Mouse (Mus musculus): ENCODE measurements around the gene Hes1. TPM values are rescaled to one million over a fixed set of nuclear protein-coding genes. Genes with fewer than 3 reads are reported as not detected.

Gene Hes1
- polyA plus RNA-seq, 1 experiment, result 0.19 TPM

GRCm38 (mm10) chr16:30056906-30057305 is 7.3 kb upstream of the Hes1 start:
- H3K9me3 ChIP-seq (ENCODE audit: control insufficient read depth, low read length), result no peaks in the 10 kb centered on the region
- H3K27me3 ChIP-seq (ENCODE audit: control insufficient read depth), result peaks cover 44% of the 10 kb centered on the region
- H3K4me1 ChIP-seq (ENCODE audit: control insufficient read depth), result peaks cover 2% of the 10 kb centered on the region; the same call in 1 of the 2 replicates
- H3K36me3 ChIP-seq (ENCODE audit: control insufficient read depth), result no peaks in the 10 kb centered on the region
- H3K4me3 ChIP-seq (replicated peaks), result no peak overlapping the region
- no peak for TF ChIP-seq TAL1 (IDR thresholded peaks at IDR 0.05; ENCODE audit: low read length)
- no peak for TF ChIP-seq GATA1 (IDR thresholded peaks at IDR 0.05; ENCODE audit: low read length)

DNA sequence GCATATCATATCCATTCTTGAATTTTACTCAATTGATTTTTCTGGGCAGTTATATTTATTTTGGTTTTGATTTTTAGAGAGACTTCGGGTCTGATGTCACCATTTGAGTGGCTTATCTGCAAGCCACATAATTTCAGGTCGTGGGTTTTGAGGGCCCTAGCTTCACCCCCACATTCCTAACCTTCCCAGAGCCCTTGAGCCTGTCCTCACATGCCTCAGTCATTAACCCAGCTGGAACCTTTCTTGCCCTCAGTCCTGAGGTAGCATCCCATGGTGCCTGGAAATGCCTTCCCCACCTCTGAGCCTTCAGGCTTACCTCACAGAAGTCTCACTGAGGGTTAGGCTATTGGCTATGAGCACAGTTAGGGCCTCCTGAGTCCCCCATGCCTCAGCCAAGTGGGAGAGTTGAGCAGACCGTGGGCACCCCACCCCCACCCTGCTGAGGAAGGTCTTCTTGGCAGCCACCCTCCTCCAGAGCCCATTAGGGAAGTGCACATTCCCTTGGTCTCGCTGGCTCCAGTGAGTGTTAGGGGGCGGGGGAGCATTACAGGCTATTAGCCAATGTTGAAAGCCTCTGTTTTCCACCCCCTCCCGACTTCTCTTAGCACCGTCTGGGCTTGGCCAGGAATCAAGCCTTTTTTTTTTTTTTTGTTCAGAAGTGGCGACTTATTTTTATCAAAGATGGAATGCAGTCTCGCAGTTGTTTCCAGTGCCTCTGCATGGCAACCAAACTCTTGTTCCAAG is 5.0 kb upstream of the Hes1 start:
- Histone ChIP-seq H3K36me3 (ENCODE audit: control insufficient read depth) (no peaks in the 10 kb centered on the region), H3K9me3 (ENCODE audit: control insufficient read depth, low read length) (no peaks in the 10 kb centered on the region), H3K27me3 (ENCODE audit: control insufficient read depth) (peaks cover 67% of the 10 kb centered on the region), H3K4me1 (ENCODE audit: control insufficient read depth) (peaks cover 15% of the 10 kb centered on the region), H3K4me3 (replicated peaks) (no peak overlapping the region)
- no peak for TF ChIP-seq TAL1 (IDR thresholded peaks at IDR 0.05; ENCODE audit: low read length)
- TF ChIP-seq GATA1 (IDR thresholded peaks at IDR 0.05; ENCODE audit: low read length), result no peak

DNA sequence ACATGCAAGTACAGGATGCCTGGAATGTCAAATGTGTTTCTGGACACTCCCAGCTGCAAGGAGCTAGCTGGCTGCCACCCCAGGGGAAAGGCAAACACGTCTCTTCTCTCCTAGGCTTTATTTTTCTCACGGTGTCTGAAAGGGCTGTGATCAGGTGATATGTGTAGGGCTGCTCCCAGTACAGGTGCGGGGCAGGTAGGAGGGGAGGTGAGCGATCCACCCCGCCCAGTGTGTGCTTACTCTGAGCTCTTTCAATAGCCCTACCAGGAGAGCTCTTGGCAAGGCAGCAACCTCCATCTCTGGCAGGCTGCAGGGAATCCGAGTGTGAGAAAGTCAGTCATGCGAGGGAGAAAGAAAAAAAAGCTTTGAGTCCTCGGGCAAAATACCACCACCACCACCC is 3.8 kb upstream of the Hes1 start:
- no peaks in the 10 kb centered on the region for H3K36me3 ChIP-seq (ENCODE audit: control insufficient read depth)
- TF ChIP-seq GATA1 (IDR thresholded peaks at IDR 0.05; ENCODE audit: low read length) (no peak), TAL1 (IDR thresholded peaks at IDR 0.05; ENCODE audit: low read length) (no peak)
- no peaks in the 10 kb centered on the region for H3K9me3 ChIP-seq (ENCODE audit: control insufficient read depth, low read length)
- H3K4me3 ChIP-seq (replicated peaks), result no peak overlapping the region
- H3K27me3 ChIP-seq (ENCODE audit: control insufficient read depth), result peaks cover 78% of the 10 kb centered on the region
- H3K4me1 ChIP-seq (ENCODE audit: control insufficient read depth), result peaks cover 16% of the 10 kb centered on the region

- H3K4me3 ChIP-seq (replicated peaks), result no peak overlapping the region
- no peak for TF ChIP-seq GATA1 (IDR thresholded peaks at IDR 0.05; ENCODE audit: low read length)
- H3K4me1 ChIP-seq (ENCODE audit: control insufficient read depth), result peaks cover 25% of the 10 kb centered on the region
- peaks cover 93% of the 10 kb centered on the region for H3K27me3 ChIP-seq (ENCODE audit: control insufficient read depth)
- H3K36me3 ChIP-seq (ENCODE audit: control insufficient read depth), result no peaks in the 10 kb centered on the region
- H3K9me3 ChIP-seq (ENCODE audit: control insufficient read depth, low read length), result peaks cover 5% of the 10 kb centered on the region; the same call in 1 of the 2 replicates
Observed at GRCm38 (mm10) chr16:30062242-30063030, 1.7 kb upstream of the Hes1 start.

GRCm38 (mm10) chr16:30063121-30063881 is 883 bp upstream of the Hes1 start:
- H3K4me3 ChIP-seq (replicated peaks), result peak overlapping the region; percentile 53
- peaks cover 5% of the 10 kb centered on the region; the same call in 1 of the 2 replicates for H3K9me3 ChIP-seq (ENCODE audit: control insufficient read depth, low read length)
- H3K36me3 ChIP-seq (ENCODE audit: control insufficient read depth), result no peaks in the 10 kb centered on the region
- TF ChIP-seq GATA1 (IDR thresholded peaks at IDR 0.05; ENCODE audit: low read length) (no peak), TAL1 (IDR thresholded peaks at IDR 0.05; ENCODE audit: low read length) (no peak)
- H3K27me3 ChIP-seq (ENCODE audit: control insufficient read depth), result peaks cover 98% of the 10 kb centered on the region
- peaks cover 25% of the 10 kb centered on the region for H3K4me1 ChIP-seq (ENCODE audit: control insufficient read depth)

DNA sequence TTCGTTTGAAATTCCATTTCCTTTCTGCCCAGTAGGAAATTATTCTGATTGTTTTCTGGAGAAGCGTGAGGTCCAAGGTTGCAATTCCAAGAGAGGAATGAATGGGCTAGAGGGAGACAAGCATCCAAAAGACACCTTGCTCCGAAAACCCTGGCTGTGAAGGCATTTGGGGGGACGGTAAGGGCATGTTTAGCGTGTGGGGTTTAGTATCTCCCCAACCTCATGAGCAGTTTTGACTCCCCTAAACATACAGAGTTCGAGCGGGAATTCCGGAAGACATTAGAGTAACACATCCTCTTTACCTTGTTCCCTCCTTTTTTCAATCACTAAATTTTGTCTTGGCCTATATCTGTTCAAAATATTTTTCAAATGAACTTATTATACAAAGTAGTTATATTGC is 429 bp downstream of the Hes1 start:
- TF ChIP-seq TAL1 (IDR thresholded peaks at IDR 0.05; ENCODE audit: low read length), result no peak
- TF ChIP-seq GATA1 (IDR thresholded peaks at IDR 0.05; ENCODE audit: low read length), result no peak
- peaks cover 5% of the 10 kb centered on the region; the same call in 1 of the 2 replicates for H3K9me3 ChIP-seq (ENCODE audit: control insufficient read depth, low read length)
- peaks cover 100% of the 10 kb centered on the region for H3K27me3 ChIP-seq (ENCODE audit: control insufficient read depth)
- no peaks in the 10 kb centered on the region for H3K36me3 ChIP-seq (ENCODE audit: control insufficient read depth)
- H3K4me1 ChIP-seq (ENCODE audit: control insufficient read depth), result peaks cover 26% of the 10 kb centered on the region
- H3K4me3 ChIP-seq (replicated peaks), result peak overlapping the region; percentile 53

DNA sequence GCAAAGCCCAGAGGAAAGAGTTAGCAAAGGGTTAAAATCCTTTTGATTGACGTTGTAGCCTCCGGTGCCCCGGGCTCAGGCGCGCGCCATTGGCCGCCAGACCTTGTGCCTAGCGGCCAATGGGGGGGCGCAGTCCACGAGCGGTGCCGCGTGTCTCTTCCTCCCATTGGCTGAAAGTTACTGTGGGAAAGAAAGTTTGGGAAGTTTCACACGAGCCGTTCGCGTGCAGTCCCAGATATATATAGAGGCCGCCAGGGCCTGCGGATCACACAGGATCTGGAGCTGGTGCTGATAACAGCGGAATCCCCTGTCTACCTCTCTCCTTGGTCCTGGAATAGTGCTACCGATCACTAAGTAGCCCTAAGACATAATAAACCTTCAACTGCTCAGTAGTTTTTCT is 893 bp downstream of the Hes1 start:
- no peaks in the 10 kb centered on the region for H3K36me3 ChIP-seq (ENCODE audit: control insufficient read depth)
- peaks cover 5% of the 10 kb centered on the region; the same call in 1 of the 2 replicates for H3K9me3 ChIP-seq (ENCODE audit: control insufficient read depth, low read length)
- H3K27me3 ChIP-seq (ENCODE audit: control insufficient read depth), result peaks cover 100% of the 10 kb centered on the region
- peak overlapping the region; percentile 58 for H3K4me3 ChIP-seq (replicated peaks)
- peaks cover 30% of the 10 kb centered on the region for H3K4me1 ChIP-seq (ENCODE audit: control insufficient read depth)
- TF ChIP-seq TAL1 (IDR thresholded peaks at IDR 0.05; ENCODE audit: low read length) (no peak), GATA1 (IDR thresholded peaks at IDR 0.05; ENCODE audit: low read length) (no peak)

DNA sequence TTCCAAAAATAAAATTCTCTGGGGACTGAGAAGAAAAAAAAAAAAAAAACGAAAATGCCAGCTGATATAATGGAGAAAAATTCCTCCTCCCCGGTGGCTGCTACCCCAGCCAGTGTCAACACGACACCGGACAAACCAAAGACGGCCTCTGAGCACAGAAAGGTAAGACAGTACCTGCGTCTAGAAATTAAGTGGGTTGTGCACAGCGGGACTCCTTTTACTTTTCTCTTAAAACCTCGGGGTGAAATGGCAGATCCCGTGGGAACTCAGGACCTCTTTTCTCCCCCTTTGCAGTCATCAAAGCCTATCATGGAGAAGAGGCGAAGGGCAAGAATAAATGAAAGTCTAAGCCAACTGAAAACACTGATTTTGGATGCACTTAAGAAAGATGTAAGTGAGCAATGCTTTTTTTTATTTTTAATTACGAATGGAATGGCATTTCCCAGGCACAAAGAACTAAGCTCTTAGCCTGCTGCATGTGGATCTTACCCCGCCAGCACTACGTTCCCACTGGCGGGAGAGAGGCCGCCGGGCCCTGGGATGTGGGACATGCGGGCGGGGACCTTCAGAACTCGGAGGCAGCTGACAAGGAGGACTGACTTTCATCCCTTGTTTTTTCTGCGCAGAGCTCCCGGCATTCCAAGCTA is 1.5 kb downstream of the Hes1 start:
- H3K36me3 ChIP-seq (ENCODE audit: control insufficient read depth), result no peaks in the 10 kb centered on the region
- H3K27me3 ChIP-seq (ENCODE audit: control insufficient read depth), result peaks cover 100% of the 10 kb centered on the region
- H3K9me3 ChIP-seq (ENCODE audit: control insufficient read depth, low read length), result peaks cover 5% of the 10 kb centered on the region; the same call in 1 of the 2 replicates
- TF ChIP-seq TAL1 (IDR thresholded peaks at IDR 0.05; ENCODE audit: low read length) (no peak), GATA1 (IDR thresholded peaks at IDR 0.05; ENCODE audit: low read length) (no peak)
- peak overlapping the region; percentile 58 for H3K4me3 ChIP-seq (replicated peaks)
- peaks cover 33% of the 10 kb centered on the region for H3K4me1 ChIP-seq (ENCODE audit: control insufficient read depth)

Measured in erythroblast, embryonic 14.5 days (primary cell).